Mouse (Mus musculus): Measurements from ENCODE around the gene Gatb. TPM values are rescaled to one million over a fixed set of nuclear protein-coding genes. Genes with fewer than 3 reads are reported as not detected.

The Gatb gene
- 5.5 and 6.7 TPM in 2 replicates for polyA plus RNA-seq (2011; ENCODE audit: insufficient read depth, insufficient read length, low replicate concordance, missing spikeins)

DNA sequence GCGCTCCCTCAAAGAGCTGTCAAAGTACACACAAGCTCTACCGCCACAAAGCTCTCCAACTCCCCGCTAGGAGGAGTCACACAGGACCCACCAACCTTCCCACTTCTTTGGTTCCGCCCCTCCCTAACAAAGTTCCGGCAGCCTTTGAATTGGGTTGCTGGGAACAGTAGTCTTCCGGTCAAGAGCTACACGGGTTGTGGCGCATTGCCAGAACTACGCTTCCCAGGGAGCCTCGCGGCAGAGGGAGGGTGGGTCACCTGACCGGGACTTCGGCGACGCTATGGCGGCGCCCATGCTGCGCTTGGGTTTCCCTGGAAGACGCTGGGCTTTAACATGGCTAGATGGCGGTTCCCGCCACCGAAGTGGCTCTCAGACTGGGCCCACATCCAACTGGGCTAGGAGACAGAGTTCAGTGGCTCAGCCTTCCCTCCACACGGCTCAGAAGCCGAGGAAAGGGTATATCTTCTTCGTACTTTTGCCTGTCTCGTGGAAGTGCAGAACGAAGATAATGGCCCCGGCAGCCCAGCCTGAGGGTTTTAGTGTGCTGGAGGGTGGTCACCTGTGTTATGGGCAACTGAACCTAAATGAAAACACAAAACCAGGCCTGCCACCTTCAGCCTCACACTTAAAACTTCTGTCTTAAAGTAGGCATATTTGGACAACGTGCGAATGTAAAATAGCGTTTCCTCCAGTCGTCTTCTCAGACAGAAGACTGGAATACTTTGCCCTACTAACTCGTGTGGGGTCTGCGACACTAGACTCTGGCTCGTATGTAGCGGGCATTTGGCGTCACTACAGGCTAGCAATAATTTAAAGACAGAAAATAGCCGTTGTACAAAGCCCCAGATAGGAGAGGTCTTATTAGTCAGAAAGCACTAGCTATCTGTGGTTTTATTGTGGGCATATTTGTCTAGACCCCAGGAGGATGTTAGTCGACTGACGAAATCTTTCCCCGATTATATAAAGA is at the start of gene Gatb:
Gatb (plus strand) TSS at position 256 of the 967 bp plus-strand sequence.
- Histone ChIP-seq H3K4me3 (replicated peaks; ENCODE audit: control insufficient read depth, low read depth, low read length) (peak within 1 kb of the TSS; percentile 92), H3K4me1 (ENCODE audit: control insufficient read depth, insufficient read depth, low read length) (no peaks in the 10 kb centered on the region; the same call in 1 of the 2 replicates), H3K27ac (ENCODE audit: control insufficient read depth, insufficient read depth, low read depth, low read length, poor library complexity) (no peak within 1 kb of the TSS)
- TF ChIP-seq CTCF (IDR thresholded peaks at IDR 0.05; ENCODE audit: control insufficient read depth, insufficient read depth, low read length) (peak; percentile 65), POLR2A (IDR thresholded peaks at IDR 0.05; ENCODE audit: borderline replicate concordance, control insufficient read depth, low read depth, low read length) (peak; percentile 81; the same call in 1 of the 2 replicates)
- under 1% methylated on average over 41 of the region's 41 CpGs for WGBS

DNA sequence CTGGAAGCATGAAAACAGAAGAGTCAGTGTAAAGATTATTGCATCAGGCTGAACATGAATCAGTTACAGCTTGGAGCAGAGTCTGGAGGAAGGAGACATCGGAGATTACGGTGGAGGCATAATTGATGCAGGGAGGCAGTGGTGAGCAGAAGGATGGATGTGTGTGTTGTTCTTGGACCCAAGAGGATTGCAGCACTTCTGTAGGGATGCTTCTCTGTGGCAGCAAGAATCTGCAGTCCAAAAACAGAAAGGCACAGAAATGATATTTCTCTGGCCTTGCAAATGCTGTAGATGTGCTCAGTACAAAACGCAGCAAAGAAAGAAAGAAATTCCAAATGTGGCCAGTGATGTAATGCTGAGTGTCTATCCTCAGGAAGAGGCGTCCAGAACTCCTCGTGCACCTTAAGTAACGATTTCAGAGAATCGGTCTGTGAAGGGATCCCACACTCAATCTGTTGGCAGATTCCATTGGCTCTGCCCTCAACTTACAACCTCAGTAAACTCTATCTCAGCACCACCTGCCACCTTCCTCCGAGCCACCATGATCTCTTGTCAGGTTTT is 43.2 kb upstream of the Gatb start:
- Histone ChIP-seq H3K4me1 (ENCODE audit: control insufficient read depth, insufficient read depth, low read length) (no peaks in the 10 kb centered on the region), H3K4me3 (replicated peaks; ENCODE audit: control insufficient read depth, low read depth, low read length) (no peak overlapping the region), H3K27ac (ENCODE audit: control insufficient read depth, insufficient read depth, low read depth, low read length, poor library complexity) (no peak overlapping the region)
- 85% methylated on average over 8 of the region's 8 CpGs for WGBS
- TF ChIP-seq POLR2A (IDR thresholded peaks at IDR 0.05; ENCODE audit: borderline replicate concordance, control insufficient read depth, low read depth, low read length), result no peak
- no peak for TF ChIP-seq CTCF (IDR thresholded peaks at IDR 0.05; ENCODE audit: control insufficient read depth, insufficient read depth, low read length)

DNA sequence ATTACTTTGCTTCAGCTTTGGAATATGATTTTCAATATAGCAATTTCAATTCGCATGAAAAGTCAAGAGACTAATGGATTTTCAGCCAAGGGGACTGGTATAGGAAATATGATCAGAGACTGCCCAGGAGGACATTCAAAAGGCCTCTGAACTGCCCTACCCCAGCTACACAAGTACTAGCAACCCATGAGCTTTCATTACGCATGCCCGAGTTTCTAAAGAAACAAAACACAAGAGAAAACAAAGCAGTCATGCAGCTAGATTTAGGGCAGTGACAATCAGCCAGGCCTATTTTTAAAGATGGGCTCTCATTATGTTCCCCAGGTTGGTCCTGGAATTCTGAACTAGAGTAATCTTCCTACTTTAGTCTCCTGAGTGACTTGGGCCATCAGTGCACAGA is 41.5 kb upstream of the Gatb start:
- H3K27ac ChIP-seq (ENCODE audit: control insufficient read depth, insufficient read depth, low read depth, low read length, poor library complexity), result no peak overlapping the region
- 86% methylated on average over 3 of the region's 3 CpGs for WGBS
- no peak for TF ChIP-seq POLR2A (IDR thresholded peaks at IDR 0.05; ENCODE audit: borderline replicate concordance, control insufficient read depth, low read depth, low read length)
- no peak for TF ChIP-seq CTCF (IDR thresholded peaks at IDR 0.05; ENCODE audit: control insufficient read depth, insufficient read depth, low read length)
- H3K4me1 ChIP-seq (ENCODE audit: control insufficient read depth, insufficient read depth, low read length), result no peaks in the 10 kb centered on the region
- H3K4me3 ChIP-seq (replicated peaks; ENCODE audit: control insufficient read depth, low read depth, low read length), result no peak overlapping the region

- WGBS, result 78% methylated on average over 3 of the region's 3 CpGs
- H3K27ac ChIP-seq (ENCODE audit: control insufficient read depth, insufficient read depth, low read depth, low read length, poor library complexity), result no peak overlapping the region
- TF ChIP-seq CTCF (IDR thresholded peaks at IDR 0.05; ENCODE audit: control insufficient read depth, insufficient read depth, low read length) (no peak), POLR2A (IDR thresholded peaks at IDR 0.05; ENCODE audit: borderline replicate concordance, control insufficient read depth, low read depth, low read length) (no peak)
Measured at GRCm38 (mm10) chr3:85535042-85535441, 38.9 kb upstream of the Gatb start.

DNA sequence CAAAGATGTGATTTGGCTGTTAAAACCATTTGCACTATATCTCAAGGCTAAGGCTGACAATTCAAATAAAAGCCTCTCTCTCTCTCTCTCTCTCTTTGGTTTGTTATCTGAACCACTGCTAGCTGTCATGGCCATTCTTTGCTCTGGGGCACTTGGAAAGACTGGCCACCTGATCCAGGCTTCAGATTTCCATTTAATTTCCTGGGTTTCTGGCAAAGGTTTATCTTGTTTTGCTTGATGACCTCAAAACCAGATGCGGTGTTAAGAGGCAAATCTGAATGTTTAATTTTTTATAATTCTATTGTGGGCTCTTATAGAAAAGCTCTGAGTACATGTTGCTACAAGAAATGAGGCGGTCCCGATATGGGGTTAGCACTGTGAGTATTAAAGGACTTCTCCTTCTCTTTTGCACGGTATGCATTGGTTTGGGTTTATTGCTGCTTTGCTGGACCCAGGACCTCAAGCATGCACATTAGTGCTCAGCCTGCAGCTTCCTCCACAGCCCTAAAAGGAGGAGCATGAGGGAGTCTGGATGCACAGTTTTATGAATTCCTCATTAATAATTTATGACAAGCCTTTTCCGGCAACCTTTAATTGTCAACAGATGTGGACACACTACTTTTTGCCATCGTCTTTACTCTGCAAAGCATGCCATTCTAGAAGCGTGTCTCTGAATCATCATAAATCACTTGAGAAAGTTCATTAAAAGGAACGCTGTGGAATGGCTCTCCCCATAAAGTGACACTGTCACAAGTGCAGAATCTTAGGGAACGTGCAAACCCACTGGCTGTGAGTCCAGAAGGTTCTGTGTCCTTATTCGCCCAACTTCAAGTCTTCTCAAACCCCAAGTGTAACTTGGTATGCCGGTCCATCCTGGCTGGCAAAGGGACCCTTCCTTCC is 38.0 kb upstream of the Gatb start:
- no peak for TF ChIP-seq CTCF (IDR thresholded peaks at IDR 0.05; ENCODE audit: control insufficient read depth, insufficient read depth, low read length)
- no peak for TF ChIP-seq POLR2A (IDR thresholded peaks at IDR 0.05; ENCODE audit: borderline replicate concordance, control insufficient read depth, low read depth, low read length)
- Histone ChIP-seq H3K4me3 (replicated peaks; ENCODE audit: control insufficient read depth, low read depth, low read length) (no peak overlapping the region), H3K4me1 (ENCODE audit: control insufficient read depth, insufficient read depth, low read length) (no peaks in the 10 kb centered on the region), H3K27ac (ENCODE audit: control insufficient read depth, insufficient read depth, low read depth, low read length, poor library complexity) (no peak overlapping the region)
- WGBS, result 82% methylated on average over 11 of the region's 11 CpGs

More at GRCm38 (mm10) chr3:85535042-85535441, 38.9 kb upstream of the Gatb start:
- no peaks in the 10 kb centered on the region for H3K4me1 ChIP-seq (ENCODE audit: control insufficient read depth, insufficient read depth, low read length)
- no peak overlapping the region for H3K4me3 ChIP-seq (replicated peaks; ENCODE audit: control insufficient read depth, low read depth, low read length)

GRCm38 (mm10) chr3:85542765-85543164 is 31.2 kb upstream of the Gatb start:
- H3K4me1 ChIP-seq (ENCODE audit: control insufficient read depth, insufficient read depth, low read length), result no peaks in the 10 kb centered on the region
- no peak overlapping the region for H3K27ac ChIP-seq (ENCODE audit: control insufficient read depth, insufficient read depth, low read depth, low read length, poor library complexity)
- 2% methylated on average over 3 of the region's 3 CpGs for WGBS
- no peak overlapping the region for H3K4me3 ChIP-seq (replicated peaks; ENCODE audit: control insufficient read depth, low read depth, low read length)
- TF ChIP-seq CTCF (IDR thresholded peaks at IDR 0.05; ENCODE audit: control insufficient read depth, insufficient read depth, low read length) (no peak), POLR2A (IDR thresholded peaks at IDR 0.05; ENCODE audit: borderline replicate concordance, control insufficient read depth, low read depth, low read length) (no peak)

DNA sequence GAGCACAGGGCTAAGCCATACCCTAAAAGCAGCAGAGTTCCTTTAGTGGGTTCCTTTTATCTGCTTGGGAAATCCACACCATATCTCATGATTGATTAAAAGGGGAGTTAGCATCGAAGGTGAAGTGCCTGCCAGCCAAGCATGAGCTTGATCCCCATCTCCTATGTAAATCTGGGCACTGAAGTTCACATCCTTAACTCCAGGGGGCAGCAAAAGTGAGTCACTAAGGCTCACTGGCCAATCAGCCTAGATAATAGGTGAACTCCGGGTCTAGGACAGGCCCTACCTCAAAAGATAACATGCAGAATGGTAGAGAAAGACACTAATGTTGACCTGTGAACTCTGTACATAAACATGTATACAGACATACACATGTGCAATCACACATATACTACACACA is 30.3 kb upstream of the Gatb start:
- 0 out of 2 replicates have a peak, but pooled peaks have one; percentile 2 for TF ChIP-seq CTCF (IDR thresholded peaks at IDR 0.05; ENCODE audit: control insufficient read depth, insufficient read depth, low read length)
- no peak for TF ChIP-seq POLR2A (IDR thresholded peaks at IDR 0.05; ENCODE audit: borderline replicate concordance, control insufficient read depth, low read depth, low read length)
- no peaks in the 10 kb centered on the region for H3K4me1 ChIP-seq (ENCODE audit: control insufficient read depth, insufficient read depth, low read length)
- no peak overlapping the region for H3K4me3 ChIP-seq (replicated peaks; ENCODE audit: control insufficient read depth, low read depth, low read length)
- 57% methylated on average over 2 of the region's 2 CpGs for WGBS
- no peak overlapping the region for H3K27ac ChIP-seq (ENCODE audit: control insufficient read depth, insufficient read depth, low read depth, low read length, poor library complexity)

Measured in bone marrow, adult 2 months (tissue).